Mouse (Mus musculus): ENCODE data around the gene Cyb5r4.
A peak's percentile ranks its signal among the peaks of the same experiment; 100 is the strongest.
"Not testable (repeated sequence)": the region's sequence is repeated elsewhere in the genome, so short reads cannot be mapped to it uniquely, and the experiment has no call there.

Cyb5r4 gene

DNA sequence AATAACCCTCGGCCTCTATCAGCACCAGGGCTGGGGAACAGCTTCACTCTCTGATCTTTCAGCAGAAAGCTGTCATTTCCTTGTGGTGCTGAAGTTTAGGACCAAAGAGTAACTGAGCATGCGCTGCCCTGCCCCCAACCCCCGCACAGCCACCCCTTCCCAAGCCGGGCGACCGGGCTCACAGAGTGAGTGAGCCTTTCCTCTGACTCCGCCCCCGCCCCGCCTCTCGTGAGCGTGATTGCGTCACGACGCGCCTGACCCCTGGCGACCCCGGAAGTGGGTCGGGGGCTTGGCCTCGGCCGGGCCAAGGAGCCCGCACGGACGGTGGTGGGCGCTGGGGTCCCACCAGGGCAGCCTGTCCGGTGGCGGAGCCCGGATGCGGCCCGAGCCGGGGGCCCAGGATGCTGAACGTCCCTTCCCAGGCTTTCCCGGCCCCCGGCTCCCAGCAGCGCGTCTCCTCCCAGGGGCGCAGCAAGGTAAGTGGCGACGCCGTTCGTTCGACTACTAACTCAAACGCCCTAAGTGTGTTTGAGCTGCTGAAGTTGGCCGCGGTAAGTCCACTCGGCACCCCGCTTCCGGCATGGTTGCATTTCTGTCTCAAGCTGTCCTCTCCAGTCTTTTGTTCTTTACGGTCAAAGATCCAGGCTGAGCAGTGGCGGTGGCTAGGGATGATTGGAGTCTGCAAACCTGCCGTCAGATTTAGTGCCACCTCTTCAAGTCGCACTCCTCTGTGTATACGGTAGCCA lies at the start of gene Cyb5r4:
Gene Cyb5r4 (plus strand): TSS at position 237 of the 746 bp plus-strand sequence.
- peak; percentile 97 for DNase-seq

GRCm38 (mm10) chr9:86972471-86972870 lies 49.3 kb upstream of the Cyb5r4 start:
- DNase-seq: not testable (repeated sequence)

- no peak for DNase-seq
Observed at GRCm38 (mm10) chr9:86973562-86973961, 48.3 kb upstream of the Cyb5r4 start.

GRCm38 (mm10) chr9:86976896-86977295 lies 44.9 kb upstream of the Cyb5r4 start:
- no peak for DNase-seq

GRCm38 (mm10) chr9:86978257-86978907 lies 43.4 kb upstream of the Cyb5r4 start:
- no peak for DNase-seq

DNA sequence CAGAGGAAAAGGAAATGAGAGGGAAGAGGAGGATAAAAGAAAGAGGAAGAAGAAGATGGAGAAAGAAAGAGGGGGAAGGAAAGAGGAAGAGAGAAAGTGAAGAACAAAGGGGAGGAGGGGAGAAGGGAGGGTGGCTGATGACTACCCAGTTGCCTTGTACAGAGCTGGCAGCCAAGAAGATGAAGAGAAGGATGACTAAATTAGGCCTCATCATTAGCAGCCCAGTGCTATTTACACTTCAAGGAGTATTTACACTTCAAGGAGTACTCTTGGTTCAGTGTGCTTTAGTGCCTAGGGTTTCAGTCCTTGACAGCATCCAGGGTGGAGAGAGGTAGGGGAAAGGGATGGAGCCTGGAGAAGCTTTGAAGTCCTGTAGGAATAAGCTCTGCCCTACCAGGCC lies 41.8 kb upstream of the Cyb5r4 start:
- DNase-seq: no peak

GRCm38 (mm10) chr9:86980942-86981341 lies 40.9 kb upstream of the Cyb5r4 start:
- no peak for DNase-seq

DNA sequence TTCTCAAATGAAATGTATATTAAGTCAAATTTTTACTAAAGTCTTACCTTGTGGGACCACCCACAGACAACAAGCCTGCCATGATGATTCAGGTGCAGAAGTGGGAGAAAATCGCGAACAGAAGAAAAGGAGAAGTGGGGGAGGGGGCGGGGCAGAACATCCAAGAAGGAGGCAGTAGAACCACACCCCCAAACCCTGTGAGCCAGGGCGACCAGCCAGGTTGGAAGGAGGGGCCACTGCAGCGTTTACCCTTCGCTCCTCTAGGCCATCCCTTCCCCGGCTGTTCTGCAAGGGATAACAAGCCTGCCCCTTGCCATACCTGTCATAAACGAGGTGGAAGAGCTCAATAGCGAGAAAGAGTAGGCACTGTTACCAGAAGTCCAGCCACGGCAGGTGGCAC lies 40.3 kb upstream of the Cyb5r4 start:
- no peak for DNase-seq

DNA sequence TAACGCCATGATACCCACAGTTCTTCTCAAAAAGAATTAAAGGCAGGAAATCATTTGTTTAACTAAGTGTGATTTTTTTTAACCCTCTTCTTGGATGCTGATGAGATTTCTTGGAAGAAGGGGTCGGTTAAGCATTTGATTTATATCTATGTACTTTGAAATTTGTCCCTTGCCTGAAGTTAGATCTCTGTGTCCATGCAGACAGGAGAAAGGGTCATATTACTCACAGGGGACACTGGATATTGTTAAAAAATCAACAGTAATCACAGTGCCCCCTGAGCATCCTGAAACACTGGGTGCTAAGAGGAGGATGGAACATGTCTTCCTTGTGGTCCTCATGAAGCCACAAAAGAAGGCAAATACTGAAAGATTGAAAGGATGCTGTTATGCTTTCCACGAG lies 37.2 kb upstream of the Cyb5r4 start:
- no peak for DNase-seq

DNA sequence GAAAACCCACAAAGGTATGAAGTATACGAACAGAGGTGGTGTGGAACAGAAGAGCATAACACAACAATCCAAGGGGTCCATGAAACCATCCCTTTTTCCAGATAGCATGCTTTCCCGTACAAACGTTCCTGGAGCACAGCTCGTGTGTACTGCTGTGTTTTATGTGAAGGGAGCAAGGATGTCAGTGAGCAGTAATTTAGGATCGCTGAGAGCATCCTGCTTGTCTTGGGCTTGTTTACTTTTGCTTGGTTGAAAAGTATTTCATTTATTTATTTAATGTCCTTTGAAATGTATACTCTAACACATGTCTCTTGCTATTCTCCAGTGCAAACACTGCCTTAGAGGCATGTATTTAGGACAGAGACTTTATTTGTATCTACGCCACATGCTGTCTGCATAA lies 36.7 kb upstream of the Cyb5r4 start:
- DNase-seq: no peak

GRCm38 (mm10) chr9:86986703-86987296 lies 35.0 kb upstream of the Cyb5r4 start:
- DNase-seq: no peak

DNA sequence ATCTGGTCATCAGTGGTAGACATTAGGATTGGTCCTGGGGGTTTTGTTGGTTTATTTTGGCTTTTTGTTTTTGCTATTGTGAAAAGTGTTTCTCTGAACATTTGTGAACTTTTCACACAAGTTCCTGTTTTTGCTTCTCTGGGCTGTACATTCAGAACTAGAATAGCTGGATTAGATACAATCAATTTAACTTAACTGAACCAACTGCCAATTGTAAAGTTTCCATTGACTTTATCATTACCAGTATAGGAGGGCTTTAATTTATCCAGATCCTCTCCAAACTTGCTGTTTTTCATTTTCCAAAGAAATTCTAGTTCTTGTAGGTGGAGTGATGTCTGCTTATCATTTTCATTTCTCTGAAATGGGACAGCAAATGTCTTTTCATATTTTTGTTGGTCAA lies 32.0 kb upstream of the Cyb5r4 start:
- no peak for DNase-seq

DNA sequence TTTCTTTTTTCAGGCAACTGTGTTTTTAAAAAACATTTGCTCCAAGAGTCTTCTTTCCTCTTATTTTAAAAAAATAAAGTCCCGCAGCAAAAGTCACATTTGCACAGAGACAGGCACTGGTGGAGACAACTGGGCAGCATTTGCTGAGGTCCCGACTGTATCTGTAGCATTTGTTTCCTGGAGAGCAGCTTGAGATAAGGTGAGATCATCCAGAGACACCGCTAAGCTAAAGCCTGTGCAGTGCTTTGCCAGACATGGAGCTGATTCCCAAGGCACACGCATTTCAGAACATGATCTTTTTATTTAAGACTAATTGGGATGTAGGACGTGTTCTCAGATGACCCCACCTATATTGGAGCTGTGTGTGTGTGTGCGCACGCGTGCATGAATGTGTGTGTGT lies 30.1 kb upstream of the Cyb5r4 start:
- no peak for DNase-seq

DNA sequence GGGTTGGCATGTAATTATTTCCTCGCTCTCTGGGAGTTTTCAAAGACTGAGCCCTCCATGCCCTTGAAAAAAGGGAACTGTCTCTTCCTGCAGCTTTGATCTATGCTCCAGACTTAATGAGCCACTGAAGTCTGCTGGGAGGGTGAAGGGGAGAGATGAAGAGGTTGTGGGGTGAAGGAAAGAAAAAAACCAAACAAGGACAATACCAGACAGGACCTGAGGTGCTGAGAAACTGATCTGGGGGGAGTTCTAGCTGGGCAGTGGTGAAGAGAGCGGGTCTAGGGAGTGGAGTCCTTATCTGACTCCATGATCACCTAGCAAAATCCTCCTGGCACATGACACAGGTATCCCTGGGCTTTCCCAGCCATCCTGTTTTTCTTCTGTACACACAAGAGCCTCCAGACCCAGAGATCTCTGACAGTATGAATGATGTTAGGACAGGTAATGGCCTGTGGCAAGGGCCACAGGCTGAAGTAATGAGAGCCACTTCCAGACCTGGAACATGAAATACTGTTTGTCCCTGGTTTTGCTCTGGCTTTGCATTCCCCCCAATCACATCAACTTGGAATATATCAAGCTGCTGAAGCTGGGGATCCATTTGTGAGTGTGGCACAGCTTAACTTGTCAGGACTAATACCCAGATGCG lies 24.6 kb upstream of the Cyb5r4 start:
- DNase-seq: no peak

DNA sequence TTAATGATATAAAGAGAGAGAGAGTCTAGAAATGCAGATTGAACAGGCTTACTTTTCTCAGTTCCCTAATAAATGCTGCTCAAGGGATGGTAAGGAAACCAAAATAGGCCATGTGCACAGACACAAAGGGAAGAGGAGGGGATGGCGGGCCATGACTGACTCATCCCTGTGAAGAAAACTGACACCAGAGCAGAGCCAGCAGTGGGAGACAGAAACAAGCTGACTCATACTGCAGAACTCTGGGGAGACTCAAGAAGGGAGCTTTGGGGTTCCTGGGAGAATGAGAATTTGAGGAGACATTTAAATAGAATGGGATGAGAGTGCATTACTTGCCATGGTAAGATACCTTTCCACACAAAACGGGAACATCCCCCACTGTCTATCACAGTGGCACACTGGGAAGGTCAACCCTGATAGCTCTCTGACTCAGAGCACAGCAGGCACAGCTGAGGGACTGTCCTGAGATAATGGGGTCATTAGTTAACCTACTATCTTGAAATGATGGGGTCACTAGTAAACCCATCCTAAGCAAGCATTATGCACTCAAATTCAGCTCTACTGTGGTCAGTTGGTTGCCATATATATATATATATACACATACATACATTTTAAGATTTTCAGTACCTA lies 21.7 kb upstream of the Cyb5r4 start:
- DNase-seq: no peak

GRCm38 (mm10) chr9:87004701-87005434 lies 16.9 kb upstream of the Cyb5r4 start:
- DNase-seq: no peak

DNA sequence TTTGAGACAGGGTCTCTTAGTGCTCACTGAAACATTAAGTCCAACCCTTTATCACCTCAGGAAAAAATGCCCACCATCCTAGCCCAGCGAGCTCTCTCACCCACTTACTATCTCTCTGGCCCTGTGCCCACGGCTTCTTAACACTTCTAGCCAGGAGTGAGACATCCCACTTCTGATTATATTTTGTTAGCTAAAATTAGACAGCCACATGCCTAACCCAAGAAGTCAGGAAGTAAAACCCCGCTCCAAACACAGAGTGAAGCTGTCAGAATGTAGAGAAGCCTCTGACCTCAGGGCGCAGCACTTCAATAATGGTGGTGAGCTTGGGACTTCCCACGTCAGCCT lies 16.4 kb upstream of the Cyb5r4 start:
- DNase-seq: no peak

DNA sequence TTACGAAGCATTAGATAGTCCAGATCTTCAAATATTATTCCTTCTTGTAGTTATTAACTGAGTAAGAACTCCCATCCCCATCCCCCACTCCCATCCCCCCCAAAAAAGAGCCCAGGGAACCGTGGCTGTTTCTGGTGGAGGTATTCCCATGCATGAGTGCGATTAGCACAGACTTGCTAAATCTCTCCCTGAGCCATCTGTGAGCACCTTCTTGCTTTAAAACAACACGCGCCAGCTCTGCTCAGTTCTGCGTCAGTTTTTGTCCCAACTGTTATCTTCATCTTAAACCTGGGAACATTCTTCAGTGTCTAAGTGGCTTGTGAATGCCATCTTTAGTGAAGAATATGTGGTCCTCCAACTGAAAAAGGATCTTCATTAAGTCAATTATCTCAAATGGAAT lies 13.3 kb upstream of the Cyb5r4 start:
- no peak for DNase-seq

GRCm38 (mm10) chr9:87008919-87009318 lies 12.9 kb upstream of the Cyb5r4 start:
- DNase-seq: no peak

- DNase-seq: peak; percentile 12
Observed at GRCm38 (mm10) chr9:87015288-87015937, 6.4 kb upstream of the Cyb5r4 start, which contains the start of gene Ripply2. Gene Ripply2 (plus strand): TSS chr9:87015537.

DNA sequence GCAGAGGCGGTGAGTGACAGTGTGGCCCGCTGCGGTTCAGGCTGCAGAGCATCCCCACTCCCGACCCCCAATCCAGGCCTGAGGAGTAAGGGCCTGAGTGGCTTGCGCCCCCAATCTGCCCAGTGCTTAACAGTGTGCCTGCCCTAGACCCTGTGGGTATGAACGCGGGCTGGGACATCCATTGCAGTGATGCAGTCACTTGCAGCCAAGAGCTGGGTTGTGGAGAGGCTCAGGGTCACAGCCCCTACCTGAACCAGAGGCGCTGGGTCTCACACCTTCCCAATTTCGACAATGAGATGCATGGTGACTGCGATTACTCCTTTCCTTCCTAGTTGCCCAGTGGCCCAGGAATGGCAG lies 5.9 kb upstream of the Cyb5r4 start:
- DNase-seq: no peak

- DNase-seq: no peak
Observed at GRCm38 (mm10) chr9:87025764-87026163, 4.0 kb downstream of the Cyb5r4 start.
